8 mouse cellular contexts compared by ENCODE assay signal in genomic region chr16:4078302-4078701, GRCm38 (mm10). TPM values are rescaled to one million over a fixed set of nuclear protein-coding genes. Genes with fewer than 3 reads are reported as not detected.
DNase-seq lines count a peak whose midpoint lies in the region; ATAC-seq lines count a peak whose summit lies in the region.
"Not testable (repeated sequence)": the region's sequence is repeated elsewhere in the genome, so short reads cannot be mapped to it uniquely, and the experiment has no call there.

No protein-coding gene starts in this region.

- ATAC-seq in forebrain, embryonic 16.5 days; hindbrain, embryonic 11.5 days (ENCODE audit: low FRiP score); kidney, embryonic 14.5 days (ENCODE audit: low FRiP score, low TSS enrichment); liver, embryonic 11.5 days (replicated peaks; ENCODE audit: low FRiP score); midbrain, embryonic 11.5 days (ENCODE audit: low FRiP score): not testable (repeated sequence)

- H3K36me3 ChIP-seq in forebrain, embryonic 16.5 days (ENCODE audit: control insufficient read depth, insufficient read depth); hindbrain, embryonic 11.5 days (ENCODE audit: control insufficient read depth, insufficient read depth, low read length); liver, embryonic 11.5 days (ENCODE audit: control insufficient read depth, insufficient read depth, low read length); midbrain, embryonic 11.5 days (ENCODE audit: control insufficient read depth, insufficient read depth, low read length): not testable (repeated sequence)
- H3K36me3 ChIP-seq in kidney, embryonic 14.5 days (ENCODE audit: control insufficient read depth, insufficient read depth, low read length) = peaks cover 10% of the 10 kb centered on the region

- not testable (repeated sequence) for H3K9me3 ChIP-seq in forebrain, embryonic 16.5 days (ENCODE audit: control insufficient read depth, low read length); hindbrain, embryonic 11.5 days (ENCODE audit: control insufficient read depth, low read length); kidney, embryonic 14.5 days (ENCODE audit: control insufficient read depth, low read length); liver, embryonic 11.5 days (ENCODE audit: control insufficient read depth, low read length); midbrain, embryonic 11.5 days (ENCODE audit: control insufficient read depth, low read length)

- H3K4me3 ChIP-seq in forebrain, embryonic 16.5 days (replicated peaks; ENCODE audit: low read length) = peak overlapping the region; percentile 95; the same call in 1 of the 2 replicates
- peak overlapping the region; percentile 86; the same call in 1 of the 2 replicates for H3K4me3 ChIP-seq in hindbrain, embryonic 11.5 days (ENCODE audit: low read depth, low read length)
- peak overlapping the region; percentile 91 for H3K4me3 ChIP-seq in kidney, embryonic 14.5 days (ENCODE audit: low read length)
- peak overlapping the region; percentile 86 for H3K4me3 ChIP-seq in liver, embryonic 11.5 days (ENCODE audit: low read depth, low read length)
- peak overlapping the region; percentile 88; the same call in 1 of the 2 replicates for H3K4me3 ChIP-seq in midbrain, embryonic 11.5 days (ENCODE audit: low read depth, low read length)

- DNase-seq in 3134 (ENCODE audit: extremely low read depth, insufficient read length, low spot score) = peak; percentile 25
- peak; percentile 10 for DNase-seq in embryo, embryonic 11 days
- DNase-seq in hindbrain, embryonic 11.5 days (ENCODE audit: low spot score); liver, embryonic 11.5 days (ENCODE audit: low spot score): not testable (repeated sequence)
- DNase-seq in midbrain, embryonic 11.5 days (ENCODE audit: low spot score, missing footprints) = peak; percentile 82
- peak; percentile 6 for DNase-seq in retina, postnatal 1 day

- not testable (repeated sequence) for H3K9ac ChIP-seq in forebrain, embryonic 16.5 days (replicated peaks; ENCODE audit: low read depth, low read length); hindbrain, embryonic 11.5 days (ENCODE audit: low read depth, low read length); kidney, embryonic 14.5 days (ENCODE audit: low read depth, low read length)
- peak overlapping the region; percentile 90 for H3K9ac ChIP-seq in liver, embryonic 11.5 days (ENCODE audit: low read depth, low read length)
- peak overlapping the region; percentile 85; the same call in 1 of the 2 replicates for H3K9ac ChIP-seq in midbrain, embryonic 11.5 days (ENCODE audit: low read length)

- H3K4me2 ChIP-seq in forebrain, embryonic 16.5 days (ENCODE audit: low read length) = peak overlapping the region; percentile 80
- H3K4me2 ChIP-seq in hindbrain, embryonic 11.5 days (replicated peaks; ENCODE audit: low read depth, low read length) = not testable (repeated sequence)
- H3K4me2 ChIP-seq in kidney, embryonic 14.5 days (replicated peaks; ENCODE audit: low read depth, low read length) = peak overlapping the region; percentile 43
- H3K4me2 ChIP-seq in liver, embryonic 11.5 days = peak overlapping the region; percentile 82
- peak overlapping the region; percentile 62; the same call in 1 of the 2 replicates for H3K4me2 ChIP-seq in midbrain, embryonic 11.5 days

- H3K4me1 ChIP-seq in forebrain, embryonic 16.5 days (replicated peaks; ENCODE audit: control insufficient read depth, insufficient read depth, low read length); hindbrain, embryonic 11.5 days (replicated peaks; ENCODE audit: control insufficient read depth, insufficient read depth, low read length); midbrain, embryonic 11.5 days (ENCODE audit: control insufficient read depth, insufficient read depth, low read length): not testable (repeated sequence)
- peaks cover 11% of the 10 kb centered on the region; the same call in 1 of the 2 replicates for H3K4me1 ChIP-seq in kidney, embryonic 14.5 days (ENCODE audit: control insufficient read depth, insufficient read depth, low read length)
- H3K4me1 ChIP-seq in liver, embryonic 11.5 days (replicated peaks; ENCODE audit: control insufficient read depth, insufficient read depth, low read length) = peaks cover 23% of the 10 kb centered on the region

- not testable (repeated sequence) for H3K27me3 ChIP-seq in forebrain, embryonic 16.5 days (replicated peaks; ENCODE audit: control insufficient read depth, insufficient read depth, low read length); hindbrain, embryonic 11.5 days (ENCODE audit: control insufficient read depth, insufficient read depth, low read length); kidney, embryonic 14.5 days (ENCODE audit: control insufficient read depth, insufficient read depth, low read length); liver, embryonic 11.5 days (replicated peaks; ENCODE audit: control insufficient read depth, insufficient read depth, low read length); midbrain, embryonic 11.5 days (ENCODE audit: control insufficient read depth, insufficient read depth, low read length)

- H3K27ac ChIP-seq in forebrain, embryonic 16.5 days (ENCODE audit: low read length); hindbrain, embryonic 11.5 days (ENCODE audit: low read depth, low read length); kidney, embryonic 14.5 days (ENCODE audit: low read depth, low read length); liver, embryonic 11.5 days (ENCODE audit: low read depth, low read length); midbrain, embryonic 11.5 days (ENCODE audit: low read depth, low read length): not testable (repeated sequence)

- 72% methylated on average over 9 of the region's 10 CpGs for WGBS in forebrain, embryonic 16.5 days
- WGBS in hindbrain, embryonic 11.5 days = 76% methylated on average over 10 of the region's 10 CpGs
- 72% methylated on average over 10 of the region's 10 CpGs for WGBS in kidney, embryonic 14.5 days
- 65% methylated on average over 10 of the region's 10 CpGs for WGBS in liver, embryonic 11.5 days
- 72% methylated on average over 10 of the region's 10 CpGs for WGBS in midbrain, embryonic 11.5 days

RNA-seq across cellular contexts. Expression of gene Trap1, which starts 0.7 kb away (rescaled TPM):
- polyA plus RNA-seq in forebrain, embryonic 16.5 days (2015; fragmentation: Nextera tagmentation; extraction: Ambion mirVana) = 52.7 and 54.5 TPM in 2 replicates
- 73.3 and 79.4 TPM in 2 replicates for polyA plus RNA-seq in hindbrain, embryonic 11.5 days (2014; fragmentation: Nextera tagmentation; extraction: Ambion mirVana)
- 95.9 and 116 TPM in 2 replicates for polyA plus RNA-seq in kidney, embryonic 14.5 days (2014; fragmentation: Nextera tagmentation; extraction: Ambion mirVana)
- polyA plus RNA-seq in liver, embryonic 11.5 days (2014; fragmentation: Nextera tagmentation; extraction: Ambion mirVana) = 147 and 157 TPM in 2 replicates
- 74.5 and 77.0 TPM in 2 replicates for polyA plus RNA-seq in midbrain, embryonic 11.5 days (2014; fragmentation: Nextera tagmentation; extraction: Ambion mirVana)

RNA-seq across cellular contexts. Expression of gene Dnase1, which starts 41.6 kb away (rescaled TPM):
- 4.9 and 8.6 TPM in 2 replicates for polyA plus RNA-seq in forebrain, embryonic 16.5 days (2015; fragmentation: Nextera tagmentation; extraction: Ambion mirVana)
- polyA plus RNA-seq in hindbrain, embryonic 11.5 days (2014; fragmentation: Nextera tagmentation; extraction: Ambion mirVana) = 4.9 and 5.3 TPM in 2 replicates
- 4.6 and 8.0 TPM in 2 replicates for polyA plus RNA-seq in kidney, embryonic 14.5 days (2014; fragmentation: Nextera tagmentation; extraction: Ambion mirVana)
- polyA plus RNA-seq in liver, embryonic 11.5 days (2014; fragmentation: Nextera tagmentation; extraction: Ambion mirVana) = 3.9 and 6.0 TPM in 2 replicates
- polyA plus RNA-seq in midbrain, embryonic 11.5 days (2014; fragmentation: Nextera tagmentation; extraction: Ambion mirVana) = 4.6 and 5.8 TPM in 2 replicates
